Mouse (Mus musculus) olfactory bulb, adult 2 months (tissue): ENCODE measurements around the gene Tmem44.

Experiments
- CTCF ChIP-seq: fragments of 200-500 bp; IDR thresholded peaks from 2 replicates; pipeline ENCODE4 v1.5.1; 2012; ENCODE audit warnings: low read depth, mild to moderate bottlenecking, low read length, moderate library complexity; ENCODE audit not compliant: insufficient read depth
- POLR2A ChIP-seq: fragments of 200-500 bp; IDR thresholded peaks from 2 replicates; pipeline ENCODE4 v1.6.1; 2012; ENCODE audit warnings: mild to moderate bottlenecking, low read depth, low read length, moderate library complexity; ENCODE audit not compliant: insufficient read depth

DNA sequence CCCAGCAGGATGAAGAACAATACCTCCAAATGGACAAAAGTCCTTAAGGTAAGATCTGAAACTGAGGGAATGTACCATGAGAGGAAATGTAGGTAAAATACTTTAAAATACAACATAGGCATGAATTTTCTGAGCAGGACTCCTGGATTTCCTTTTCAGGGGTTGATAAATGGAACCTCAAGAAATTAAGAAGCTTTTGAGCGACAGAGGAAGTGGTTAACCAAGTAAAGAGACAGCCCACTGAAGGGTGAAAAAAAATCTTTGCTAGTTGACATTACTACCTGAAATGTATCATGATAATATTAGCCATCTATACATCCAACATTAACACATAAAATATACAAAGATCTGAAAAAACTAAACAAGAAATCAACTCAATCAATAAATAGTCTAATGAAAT is 15.6 kb downstream of the Tmem44 start:
- TF ChIP-seq POLR2A (no peak), CTCF (no peak)
